Mouse (Mus musculus): ENCODE data around the gene Schip1. TPM values are rescaled to one million over a fixed set of nuclear protein-coding genes. Genes with fewer than 3 reads are reported as not detected.

Schip1 gene
- total RNA-seq, 2 experiments from 2014 or later = 0.17 TPM; not detected in 1

- no peak for ATAC-seq (replicated peaks; ENCODE audit: low FRiP score, poor library complexity, severe bottlenecking)
These were observed 461.8 kb downstream of the Schip1 start for GRCm38 (mm10) chr3:68526416-68526815.

GRCm38 (mm10) chr3:68527182-68527581 lies 462.6 kb downstream of the Schip1 start:
- no peak for ATAC-seq (replicated peaks; ENCODE audit: low FRiP score, poor library complexity, severe bottlenecking)

- ATAC-seq (replicated peaks; ENCODE audit: low FRiP score, poor library complexity, severe bottlenecking) = no peak
These were observed 467.3 kb downstream of the Schip1 start for GRCm38 (mm10) chr3:68531908-68532307.

- ATAC-seq (replicated peaks; ENCODE audit: low FRiP score, poor library complexity, severe bottlenecking) = no peak
These were observed 470.0 kb downstream of the Schip1 start for GRCm38 (mm10) chr3:68534571-68535051.

- ATAC-seq (replicated peaks; ENCODE audit: low FRiP score, poor library complexity, severe bottlenecking) = no peak
These were observed 470.6 kb downstream of the Schip1 start for GRCm38 (mm10) chr3:68535160-68535728.

GRCm38 (mm10) chr3:68536071-68536470 lies 471.5 kb downstream of the Schip1 start:
- ATAC-seq (replicated peaks; ENCODE audit: low FRiP score, poor library complexity, severe bottlenecking) = no peak

- ATAC-seq (replicated peaks; ENCODE audit: low FRiP score, poor library complexity, severe bottlenecking) = no peak
These were observed 477.1 kb downstream of the Schip1 start for GRCm38 (mm10) chr3:68541688-68542087.

- peak; percentile 81 for ATAC-seq (replicated peaks; ENCODE audit: low FRiP score, poor library complexity, severe bottlenecking)
These were observed 478.4 kb downstream of the Schip1 start for GRCm38 (mm10) chr3:68542944-68543501.

GRCm38 (mm10) chr3:68544811-68545210 lies 480.2 kb downstream of the Schip1 start:
- ATAC-seq (replicated peaks; ENCODE audit: low FRiP score, poor library complexity, severe bottlenecking) = no peak

GRCm38 (mm10) chr3:68545898-68546297 lies 481.3 kb downstream of the Schip1 start:
- ATAC-seq (replicated peaks; ENCODE audit: low FRiP score, poor library complexity, severe bottlenecking) = no peak

- ATAC-seq (replicated peaks; ENCODE audit: low FRiP score, poor library complexity, severe bottlenecking) = no peak
These were observed 490.6 kb downstream of the Schip1 start for GRCm38 (mm10) chr3:68555087-68555662.

GRCm38 (mm10) chr3:68556891-68557290 lies 492.3 kb downstream of the Schip1 start:
- no peak for ATAC-seq (replicated peaks; ENCODE audit: low FRiP score, poor library complexity, severe bottlenecking)

GRCm38 (mm10) chr3:68558744-68559143 lies 494.1 kb downstream of the Schip1 start:
- no peak for ATAC-seq (replicated peaks; ENCODE audit: low FRiP score, poor library complexity, severe bottlenecking)

GRCm38 (mm10) chr3:68560057-68560456 lies 495.5 kb downstream of the Schip1 start:
- no peak for ATAC-seq (replicated peaks; ENCODE audit: low FRiP score, poor library complexity, severe bottlenecking)

GRCm38 (mm10) chr3:68562838-68563237 lies 498.2 kb downstream of the Schip1 start:
- ATAC-seq (replicated peaks; ENCODE audit: low FRiP score, poor library complexity, severe bottlenecking) = no peak

- ATAC-seq (replicated peaks; ENCODE audit: low FRiP score, poor library complexity, severe bottlenecking) = no peak
These were observed 499.3 kb downstream of the Schip1 start for GRCm38 (mm10) chr3:68563922-68564321.

GRCm38 (mm10) chr3:68564978-68565674 lies 500.5 kb downstream of the Schip1 start:
- ATAC-seq (replicated peaks; ENCODE audit: low FRiP score, poor library complexity, severe bottlenecking) = no peak

GRCm38 (mm10) chr3:68565675-68566055 lies 501.1 kb downstream of the Schip1 start:
- no peak for ATAC-seq (replicated peaks; ENCODE audit: low FRiP score, poor library complexity, severe bottlenecking)

- ATAC-seq (replicated peaks; ENCODE audit: low FRiP score, poor library complexity, severe bottlenecking) = no peak
These were observed 503.0 kb downstream of the Schip1 start for GRCm38 (mm10) chr3:68567581-68567980.

GRCm38 (mm10) chr3:68568149-68568548 lies 503.5 kb downstream of the Schip1 start:
- ATAC-seq (replicated peaks; ENCODE audit: low FRiP score, poor library complexity, severe bottlenecking) = no peak

GRCm38 (mm10) chr3:68568716-68569115 lies 504.1 kb downstream of the Schip1 start:
- ATAC-seq (replicated peaks; ENCODE audit: low FRiP score, poor library complexity, severe bottlenecking) = no peak

Data from erythroblast, adult 5-6 weeks (primary cell).